Mouse (Mus musculus) forebrain, embryonic 13.5 days (tissue): ENCODE measurements around the gene Kcna1. TPM values are rescaled to one million over a fixed set of nuclear protein-coding genes. Genes with fewer than 3 reads are reported as not detected.

Source experiments
- ATAC-seq: fragments of 200-750 bp; cut with Nextera tagmentation; 2 replicates; pipeline ENCODE4 v1.8.0; 2017
- H3K27ac ChIP-seq: fragments of 300-500 bp; sonication (generic); 2 replicates; pipeline ENCODE4 v1.5.1; 2015; ENCODE audit warnings: inconsistent platforms, mild to moderate bottlenecking, moderate library complexity
- H3K27me3 ChIP-seq: fragments of 300-500 bp; sonication (generic); 2 replicates; pipeline ENCODE4 v1.6.1; 2015; ENCODE audit warnings: mild to moderate bottlenecking, inconsistent platforms
- H3K36me3 ChIP-seq: fragments of 300-500 bp; sonication (generic); 2 replicates; pipeline ENCODE4 v1.6.1; 2015; ENCODE audit warnings: mild to moderate bottlenecking, inconsistent platforms; ENCODE audit not compliant: poor library complexity, severe bottlenecking
- H3K4me1 ChIP-seq: fragments of 300-500 bp; sonication (generic); 2 replicates; pipeline ENCODE4 v1.6.1; 2015; ENCODE audit warnings: inconsistent platforms
- H3K4me2 ChIP-seq: fragments of 300-500 bp; sonication (generic); 2 replicates; pipeline ENCODE4 v1.6.1; 2015; ENCODE audit warnings: inconsistent platforms, mild to moderate bottlenecking, moderate library complexity
- H3K4me3 ChIP-seq: fragments of 300-500 bp; sonication (generic); 2 replicates; pipeline ENCODE4 v1.5.1; 2015; ENCODE audit warnings: mild to moderate bottlenecking, inconsistent platforms
- H3K9ac ChIP-seq: fragments of 300-500 bp; sonication (generic); 2 replicates; pipeline ENCODE4 v1.6.1; 2015; ENCODE audit warnings: mild to moderate bottlenecking, inconsistent platforms
- H3K9me3 ChIP-seq: fragments of 300-500 bp; sonication (generic); replicated peaks from 2 replicates; pipeline ENCODE4 v1.6.1; 2016; ENCODE audit warnings: inconsistent platforms
- WGBS: fragments of 180-500 bp; shearing (Covaris S2); methylation state at CpG from one replicate; pipeline ENCODE4 v1.1.7; 2015; 5-methylcytosine and 5-hydroxymethylcytosine counted together
- polyA plus RNA-seq: library from polyadenylated mRNA; unstranded; fragments of >200 nt; fragmentation: Nextera tagmentation; extraction: Ambion mirVana; gene quantifications from 2 replicates; pipeline ENCODE4 v1.2.1, GENCODE M21; 2015

The Kcna1 gene
- 2.1 and 3.5 TPM in 2 replicates for polyA plus RNA-seq

- peaks cover 24% of the 10 kb centered on the region for H3K4me1 ChIP-seq
- peak within 1 kb of the TSS; percentile 57 for H3K4me3 ChIP-seq
- 9% methylated on average over 8 of the region's 8 CpGs for WGBS
Measured at GRCm38 (mm10) chr6:126646381-126646780, at the start of gene Kcna1. Gene Kcna1, minus strand, starts transcription at chr6:126646384.

GRCm38 (mm10) chr6:126687120-126687519, 40.9 kb upstream of the Kcna1 start:
- Histone ChIP-seq H3K4me2 (no peak overlapping the region), H3K9me3 (no peaks in the 10 kb centered on the region), H3K4me3 (no peak overlapping the region), H3K9ac (no peak overlapping the region), H3K36me3 (no peaks in the 10 kb centered on the region), H3K27ac (no peak overlapping the region), H3K27me3 (no peaks in the 10 kb centered on the region), H3K4me1 (no peaks in the 10 kb centered on the region)
- no peak for ATAC-seq
- WGBS = 71% methylated on average over 4 of the region's 4 CpGs

More at GRCm38 (mm10) chr6:126646381-126646780, at the start of gene Kcna1:
- Histone ChIP-seq H3K27me3 (peaks cover 53% of the 10 kb centered on the region), H3K36me3 (no peaks in the 10 kb centered on the region), H3K9me3 (no peaks in the 10 kb centered on the region), H3K9ac (peak within 1 kb of the TSS; percentile 68), H3K4me2 (peak within 1 kb of the TSS; percentile 99), H3K27ac (no peak within 1 kb of the TSS; the same call in 1 of the 2 replicates)
- no peak for ATAC-seq

- Histone ChIP-seq H3K4me3 (no peak overlapping the region), H3K4me2 (no peak overlapping the region), H3K36me3 (no peaks in the 10 kb centered on the region), H3K27me3 (no peaks in the 10 kb centered on the region), H3K9me3 (no peaks in the 10 kb centered on the region), H3K9ac (no peak overlapping the region), H3K4me1 (no peaks in the 10 kb centered on the region), H3K27ac (no peak overlapping the region)
- no peak for ATAC-seq
- WGBS = 69% methylated on average over 3 of the region's 3 CpGs
Measured at GRCm38 (mm10) chr6:126685135-126685534, 39.0 kb upstream of the Kcna1 start.

GRCm38 (mm10) chr6:126678961-126679360, 32.8 kb upstream of the Kcna1 start:
- H3K27me3 ChIP-seq = no peaks in the 10 kb centered on the region
- H3K4me3 ChIP-seq = no peak overlapping the region
- H3K4me2 ChIP-seq = no peak overlapping the region
- no peak overlapping the region for H3K9ac ChIP-seq
- ATAC-seq = no peak
- WGBS = 63% methylated on average over 7 of the region's 7 CpGs
- H3K4me1 ChIP-seq = no peaks in the 10 kb centered on the region
- H3K36me3 ChIP-seq = no peaks in the 10 kb centered on the region
- no peaks in the 10 kb centered on the region for H3K9me3 ChIP-seq
- H3K27ac ChIP-seq = no peak overlapping the region

GRCm38 (mm10) chr6:126667001-126667400, 20.8 kb upstream of the Kcna1 start:
- H3K4me1 ChIP-seq = no peaks in the 10 kb centered on the region

GRCm38 (mm10) chr6:126666091-126666490, 19.9 kb upstream of the Kcna1 start:
- 46% methylated on average over 6 of the region's 6 CpGs for WGBS
- ATAC-seq = no peak
- no peak overlapping the region for H3K4me3 ChIP-seq
- H3K4me1 ChIP-seq = no peaks in the 10 kb centered on the region
- no peak overlapping the region for H3K4me2 ChIP-seq
- H3K9me3 ChIP-seq = no peaks in the 10 kb centered on the region
- H3K27ac ChIP-seq = no peak overlapping the region
- 0 out of 2 replicates have a peak, but pooled peaks cover 3% of the 10 kb centered on the region for H3K27me3 ChIP-seq
- no peak overlapping the region for H3K9ac ChIP-seq
- no peaks in the 10 kb centered on the region for H3K36me3 ChIP-seq

More at GRCm38 (mm10) chr6:126667001-126667400, 20.8 kb upstream of the Kcna1 start:
- Histone ChIP-seq H3K27ac (no peak overlapping the region), H3K4me2 (no peak overlapping the region), H3K9ac (no peak overlapping the region), H3K36me3 (no peaks in the 10 kb centered on the region), H3K4me3 (no peak overlapping the region), H3K9me3 (no peaks in the 10 kb centered on the region), H3K27me3 (0 out of 2 replicates have a peak, but pooled peaks cover 3% of the 10 kb centered on the region)
- ATAC-seq = no peak
- 87% methylated on average over 5 of the region's 5 CpGs for WGBS

- no peak overlapping the region for H3K27ac ChIP-seq
- H3K4me2 ChIP-seq = no peak overlapping the region
- no peak for ATAC-seq
- H3K9me3 ChIP-seq = no peaks in the 10 kb centered on the region
- no peaks in the 10 kb centered on the region for H3K4me1 ChIP-seq
- 74% methylated on average over 3 of the region's 3 CpGs for WGBS
- no peaks in the 10 kb centered on the region for H3K36me3 ChIP-seq
- no peak overlapping the region for H3K9ac ChIP-seq
- H3K4me3 ChIP-seq = no peak overlapping the region
- 0 out of 2 replicates have a peak, but pooled peaks cover 3% of the 10 kb centered on the region for H3K27me3 ChIP-seq
Measured at GRCm38 (mm10) chr6:126664569-126664968, 18.4 kb upstream of the Kcna1 start.

- Histone ChIP-seq H3K27ac (no peak overlapping the region), H3K27me3 (no peaks in the 10 kb centered on the region), H3K4me3 (no peak overlapping the region), H3K9ac (no peak overlapping the region), H3K4me1 (no peaks in the 10 kb centered on the region), H3K4me2 (no peak overlapping the region), H3K9me3 (no peaks in the 10 kb centered on the region), H3K36me3 (no peaks in the 10 kb centered on the region)
- no peak for ATAC-seq
- WGBS = 88% methylated on average over 2 of the region's 2 CpGs
Measured at GRCm38 (mm10) chr6:126657646-126658394, 11.6 kb upstream of the Kcna1 start.

- H3K4me1 ChIP-seq = no peaks in the 10 kb centered on the region
- H3K4me2 ChIP-seq = no peak overlapping the region
- H3K36me3 ChIP-seq = no peaks in the 10 kb centered on the region
- no peak overlapping the region for H3K4me3 ChIP-seq
- 86% methylated on average over 7 of the region's 7 CpGs for WGBS
- no peak overlapping the region for H3K27ac ChIP-seq
- no peak for ATAC-seq
- H3K27me3 ChIP-seq = no peaks in the 10 kb centered on the region
- H3K9me3 ChIP-seq = no peaks in the 10 kb centered on the region
- no peak overlapping the region for H3K9ac ChIP-seq
Measured at GRCm38 (mm10) chr6:126653561-126653960, 7.4 kb upstream of the Kcna1 start.

GRCm38 (mm10) chr6:126645644-126646358, 383 bp downstream of the Kcna1 start:
- Histone ChIP-seq H3K36me3 (no peaks in the 10 kb centered on the region), H3K4me2 (peak overlapping the region; percentile 99), H3K4me3 (peak overlapping the region; percentile 57), H3K9ac (peak overlapping the region; percentile 68), H3K9me3 (no peaks in the 10 kb centered on the region), H3K27ac (no peak overlapping the region; the same call in 1 of the 2 replicates), H3K27me3 (peaks cover 57% of the 10 kb centered on the region), H3K4me1 (peaks cover 24% of the 10 kb centered on the region)
- peak; percentile 94 for ATAC-seq
- under 1% methylated on average over 27 of the region's 27 CpGs for WGBS

GRCm38 (mm10) chr6:126645044-126645541, 1.1 kb downstream of the Kcna1 start:
- Histone ChIP-seq H3K4me3 (peak overlapping the region; percentile 57), H3K9me3 (no peaks in the 10 kb centered on the region), H3K9ac (peak overlapping the region; percentile 68), H3K27ac (no peak overlapping the region; the same call in none of the 2 replicates), H3K27me3 (peaks cover 57% of the 10 kb centered on the region), H3K36me3 (no peaks in the 10 kb centered on the region), H3K4me2 (peak overlapping the region; percentile 99), H3K4me1 (peaks cover 24% of the 10 kb centered on the region)
- ATAC-seq = peak; percentile 54
- WGBS = 0% methylated on average over 24 of the region's 24 CpGs
